Mouse (Mus musculus) embryo, embryonic 11.5 days (tissue): ENCODE measurements around the gene Tbx21.

Experiments used
- DNase-seq: peaks from one replicate; pipeline ENCODE4 v3.0.0-alpha.2; 2012; ENCODE audit warnings: low read depth, low spot score

Tbx21 gene

GRCm38 (mm10) chr11:97114671-97115601 lies at the start of gene Tbx21:
TSS of gene Tbx21 (minus strand) at chr11:97115331.
- DNase-seq = no peak

GRCm38 (mm10) chr11:97160341-97160740 lies 45.2 kb upstream of the Tbx21 start:
- DNase-seq = no peak

GRCm38 (mm10) chr11:97156999-97157398 lies 41.9 kb upstream of the Tbx21 start:
- no peak for DNase-seq

GRCm38 (mm10) chr11:97152662-97153287 lies 37.6 kb upstream of the Tbx21 start:
- no peak for DNase-seq

- no peak for DNase-seq
These were observed 36.9 kb upstream of the Tbx21 start for GRCm38 (mm10) chr11:97152023-97152426.

- no peak for DNase-seq
These were observed 36.2 kb upstream of the Tbx21 start, which contains the start of gene Tbkbp1 for GRCm38 (mm10) chr11:97151343-97151801. TSS of gene Tbkbp1 (minus strand) at chr11:97151495.

- DNase-seq = peak; percentile 75
These were observed 35.5 kb upstream of the Tbx21 start for GRCm38 (mm10) chr11:97150411-97151330.

GRCm38 (mm10) chr11:97149995-97150410 lies 34.9 kb upstream of the Tbx21 start:
- no peak for DNase-seq

GRCm38 (mm10) chr11:97149026-97149425 lies 33.9 kb upstream of the Tbx21 start:
- no peak for DNase-seq

GRCm38 (mm10) chr11:97148591-97148990 lies 33.5 kb upstream of the Tbx21 start:
- DNase-seq = no peak

- no peak for DNase-seq
These were observed 32.2 kb upstream of the Tbx21 start for GRCm38 (mm10) chr11:97147333-97147732.

- peak; percentile 60 for DNase-seq
These were observed 31.6 kb upstream of the Tbx21 start for GRCm38 (mm10) chr11:97146724-97147123.

- no peak for DNase-seq
These were observed 30.8 kb upstream of the Tbx21 start for GRCm38 (mm10) chr11:97145951-97146350.

- no peak for DNase-seq
These were observed 30.2 kb upstream of the Tbx21 start for GRCm38 (mm10) chr11:97145320-97145719.

GRCm38 (mm10) chr11:97143196-97143900 lies 28.2 kb upstream of the Tbx21 start:
- DNase-seq = no peak

- DNase-seq = no peak
These were observed 27.1 kb upstream of the Tbx21 start for GRCm38 (mm10) chr11:97142159-97142608.

- DNase-seq = no peak
These were observed 25.7 kb upstream of the Tbx21 start for GRCm38 (mm10) chr11:97140811-97141210.

GRCm38 (mm10) chr11:97139256-97139655 lies 24.1 kb upstream of the Tbx21 start:
- DNase-seq = no peak

GRCm38 (mm10) chr11:97138554-97139226 lies 23.6 kb upstream of the Tbx21 start:
- DNase-seq = no peak

- no peak for DNase-seq
These were observed 18.1 kb upstream of the Tbx21 start for GRCm38 (mm10) chr11:97133270-97133669.
